Mouse (Mus musculus) embryonic facial prominence, embryonic 11.5 days (tissue): ENCODE results near the gene Reps2. TPM values are rescaled to one million over a fixed set of nuclear protein-coding genes. Genes with fewer than 3 reads are reported as not detected.

Experiments
- ATAC-seq: fragments of 200-750 bp; cut with Nextera tagmentation; replicated peaks from 2 replicates; pipeline ENCODE4 v1.8.0; 2017; ENCODE audit warnings: low read depth; ENCODE audit not compliant: insufficient number of reproducible peaks, low FRiP score, low TSS enrichment
- DNase-seq: peaks from one replicate; pipeline ENCODE4 v3.0.0-alpha.2; 2015; ENCODE audit warnings: low spot score
- H3K27ac ChIP-seq: fragments of 300-500 bp; sonication (generic); replicated peaks from 2 replicates; pipeline ENCODE4 v1.5.1; 2014; ENCODE audit warnings: mild to moderate bottlenecking, low read depth, low read length, control low read depth
- H3K27me3 ChIP-seq: fragments of 300-500 bp; sonication (generic); 2 replicates; pipeline ENCODE4 v1.6.1; 2014; ENCODE audit warnings: mild to moderate bottlenecking, low read length, moderate library complexity, mixed read lengths; ENCODE audit not compliant: control insufficient read depth, insufficient read depth
- H3K36me3 ChIP-seq: fragments of 300-500 bp; sonication (generic); replicated peaks from 2 replicates; pipeline ENCODE4 v1.6.1; 2014; ENCODE audit warnings: low read depth, mild to moderate bottlenecking, low read length, moderate library complexity, mixed read lengths; ENCODE audit not compliant: control insufficient read depth, insufficient read depth
- H3K4me1 ChIP-seq: fragments of 300-500 bp; sonication (generic); 2 replicates; pipeline ENCODE4 v1.6.1; 2014; ENCODE audit warnings: low read length, mixed read lengths; ENCODE audit not compliant: control insufficient read depth, insufficient read depth
- H3K4me2 ChIP-seq: fragments of 300-500 bp; sonication (generic); 2 replicates; pipeline ENCODE4 v1.6.1; 2014; ENCODE audit warnings: low read depth, mild to moderate bottlenecking, control low read depth, low read length, moderate library complexity
- H3K4me3 ChIP-seq: fragments of 300-500 bp; sonication (generic); 2 replicates; pipeline ENCODE4 v1.5.1; 2014; ENCODE audit warnings: low read depth, low read length, control low read depth
- H3K9ac ChIP-seq: fragments of 300-500 bp; sonication (generic); replicated peaks from 2 replicates; pipeline ENCODE4 v1.6.1; 2014; ENCODE audit warnings: mild to moderate bottlenecking, control low read depth, low read length
- H3K9me3 ChIP-seq: fragments of 300-500 bp; sonication (generic); replicated peaks from 2 replicates; pipeline ENCODE4 v1.6.1; 2016; ENCODE audit warnings: mild to moderate bottlenecking, low read length, inconsistent platforms, mixed read lengths; ENCODE audit not compliant: control insufficient read depth
- WGBS: fragments of 180-500 bp; shearing (Covaris S2); extraction: QIAGEN DNeasy Blood & Tissue Kit; methylation state at CpG from one replicate; pipeline ENCODE4 v1.1.7; 2014; 5-methylcytosine and 5-hydroxymethylcytosine counted together
- polyA plus RNA-seq: library from polyadenylated mRNA; unstranded; fragments of >200 nt; fragmentation: Nextera tagmentation; extraction: Ambion mirVana; gene quantifications from 2 replicates; pipeline ENCODE4 v1.2.1, GENCODE M21; 2014

Gene Reps2
- polyA plus RNA-seq, 1 experiment from 2014 or later, result 0.95 TPM

GRCm38 (mm10) chrX:162580521-162580920 is 62.9 kb downstream of the Reps2 start:
- no peak overlapping the region for H3K4me2 ChIP-seq
- H3K9ac ChIP-seq, result no peak overlapping the region
- no peaks in the 10 kb centered on the region for H3K4me1 ChIP-seq
- H3K27ac ChIP-seq, result no peak overlapping the region
- WGBS, result 80% methylated on average over 3 of the region's 3 CpGs
- no peaks in the 10 kb centered on the region for H3K27me3 ChIP-seq
- no peak overlapping the region for H3K4me3 ChIP-seq
- H3K9me3 ChIP-seq, result no peaks in the 10 kb centered on the region
- DNase-seq (no peak), ATAC-seq (no peak)
- H3K36me3 ChIP-seq, result no peaks in the 10 kb centered on the region

GRCm38 (mm10) chrX:162568439-162568838 is 75.0 kb downstream of the Reps2 start:
- Histone ChIP-seq H3K27ac (no peak overlapping the region), H3K9ac (no peak overlapping the region), H3K36me3 (no peaks in the 10 kb centered on the region), H3K4me1 (no peaks in the 10 kb centered on the region), H3K4me3 (no peak overlapping the region), H3K9me3 (no peaks in the 10 kb centered on the region), H3K27me3 (no peaks in the 10 kb centered on the region), H3K4me2 (no peak overlapping the region)
- no peak for ATAC-seq
- WGBS, result 73% methylated on average over 2 of the region's 2 CpGs
- no peak for DNase-seq

- no peak overlapping the region for H3K4me2 ChIP-seq
- no peaks in the 10 kb centered on the region for H3K36me3 ChIP-seq
- H3K9ac ChIP-seq, result no peak overlapping the region
- no peak for ATAC-seq
- WGBS, result 87% methylated on average over 4 of the region's 4 CpGs
- no peak for DNase-seq
- H3K4me3 ChIP-seq, result no peak overlapping the region
- H3K27me3 ChIP-seq, result no peaks in the 10 kb centered on the region
- H3K4me1 ChIP-seq, result no peaks in the 10 kb centered on the region
- H3K9me3 ChIP-seq, result no peaks in the 10 kb centered on the region
- H3K27ac ChIP-seq, result no peak overlapping the region
Observed at GRCm38 (mm10) chrX:162565501-162565900, 77.9 kb downstream of the Reps2 start.

- DNase-seq (no peak), ATAC-seq (no peak)
- Histone ChIP-seq H3K9me3 (no peaks in the 10 kb centered on the region), H3K4me2 (no peak overlapping the region), H3K27me3 (peaks cover 2% of the 10 kb centered on the region; the same call in 1 of the 2 replicates), H3K36me3 (no peaks in the 10 kb centered on the region), H3K4me1 (no peaks in the 10 kb centered on the region), H3K4me3 (no peak overlapping the region), H3K27ac (no peak overlapping the region), H3K9ac (no peak overlapping the region)
- WGBS, result 78% methylated on average over 6 of the region's 6 CpGs
Observed at GRCm38 (mm10) chrX:162556459-162556841, 87.0 kb downstream of the Reps2 start.

- Histone ChIP-seq H3K4me2 (no peak overlapping the region), H3K4me1 (no peaks in the 10 kb centered on the region), H3K36me3 (no peaks in the 10 kb centered on the region), H3K9ac (no peak overlapping the region), H3K9me3 (no peaks in the 10 kb centered on the region), H3K4me3 (no peak overlapping the region), H3K27ac (no peak overlapping the region), H3K27me3 (peaks cover 2% of the 10 kb centered on the region; the same call in 1 of the 2 replicates)
- ATAC-seq (no peak), DNase-seq (no peak)
- WGBS, result 87% methylated on average over 1 of the region's 1 CpGs
Observed at GRCm38 (mm10) chrX:162555729-162556458, 87.6 kb downstream of the Reps2 start.

GRCm38 (mm10) chrX:162554513-162554912 is 88.9 kb downstream of the Reps2 start:
- no peak for ATAC-seq
- DNase-seq, result peak; percentile 38
- peaks cover 2% of the 10 kb centered on the region; the same call in 1 of the 2 replicates for H3K27me3 ChIP-seq

GRCm38 (mm10) chrX:162552383-162552782 is 91.1 kb downstream of the Reps2 start:
- H3K4me2 ChIP-seq, result no peak overlapping the region
- H3K4me3 ChIP-seq, result no peak overlapping the region
- DNase-seq (no peak), ATAC-seq (no peak)
- no peaks in the 10 kb centered on the region for H3K4me1 ChIP-seq
- no peak overlapping the region for H3K27ac ChIP-seq
- H3K27me3 ChIP-seq, result peaks cover 2% of the 10 kb centered on the region; the same call in 1 of the 2 replicates
- no peaks in the 10 kb centered on the region for H3K36me3 ChIP-seq
- no peaks in the 10 kb centered on the region for H3K9me3 ChIP-seq
- no peak overlapping the region for H3K9ac ChIP-seq
- WGBS, result 39% methylated on average over 8 of the region's 8 CpGs

More at GRCm38 (mm10) chrX:162554513-162554912, 88.9 kb downstream of the Reps2 start:
- Histone ChIP-seq H3K4me1 (no peaks in the 10 kb centered on the region), H3K4me3 (no peak overlapping the region), H3K4me2 (no peak overlapping the region), H3K36me3 (no peaks in the 10 kb centered on the region), H3K9me3 (no peaks in the 10 kb centered on the region), H3K9ac (no peak overlapping the region), H3K27ac (no peak overlapping the region)
- 78% methylated on average over 3 of the region's 3 CpGs for WGBS

- Histone ChIP-seq H3K9ac (no peak overlapping the region), H3K4me3 (no peak overlapping the region), H3K36me3 (no peaks in the 10 kb centered on the region), H3K27me3 (no peaks in the 10 kb centered on the region; the same call in 1 of the 2 replicates), H3K4me2 (no peak overlapping the region), H3K4me1 (no peaks in the 10 kb centered on the region), H3K9me3 (no peaks in the 10 kb centered on the region), H3K27ac (no peak overlapping the region)
- no peak for ATAC-seq
- no peak for DNase-seq
Observed at GRCm38 (mm10) chrX:162545037-162545436, 98.4 kb downstream of the Reps2 start.
